Mouse (Mus musculus) CH12F3 (cell line): ENCODE data around the gene Olfr790.

Experiments used
- in situ Hi-C: fragments of 300-500 bp; cut with MboI; formaldehyde crosslinking; loops from 2 replicates; pipeline ENCODE4 v1.14.3; 2020; ENCODE audit warnings: low sequenced_read_pairs

The Olfr790 gene

DNA sequence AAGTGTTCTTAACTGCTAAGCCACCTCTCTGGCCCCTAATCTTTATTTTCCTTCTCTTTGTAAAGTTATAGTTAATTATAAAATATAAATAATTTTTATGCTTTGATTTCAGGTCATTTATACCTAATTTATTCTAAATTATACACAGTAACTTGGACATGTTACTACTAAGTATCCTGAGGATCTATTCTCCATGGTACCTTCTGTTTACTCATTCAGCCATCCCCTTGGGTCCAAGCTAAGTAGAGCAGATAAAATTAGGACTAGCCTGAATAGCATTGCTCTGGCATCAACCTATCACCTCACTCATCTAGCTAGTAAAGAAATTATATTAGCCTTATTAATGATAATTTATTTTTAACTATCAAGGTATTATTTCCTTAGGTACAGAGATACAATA lies at the start of gene Olfr790:
Gene Olfr790 (plus strand): TSS at position 301 of the 400 bp plus-strand sequence.
- in situ Hi-C loops = no loop called here

DNA sequence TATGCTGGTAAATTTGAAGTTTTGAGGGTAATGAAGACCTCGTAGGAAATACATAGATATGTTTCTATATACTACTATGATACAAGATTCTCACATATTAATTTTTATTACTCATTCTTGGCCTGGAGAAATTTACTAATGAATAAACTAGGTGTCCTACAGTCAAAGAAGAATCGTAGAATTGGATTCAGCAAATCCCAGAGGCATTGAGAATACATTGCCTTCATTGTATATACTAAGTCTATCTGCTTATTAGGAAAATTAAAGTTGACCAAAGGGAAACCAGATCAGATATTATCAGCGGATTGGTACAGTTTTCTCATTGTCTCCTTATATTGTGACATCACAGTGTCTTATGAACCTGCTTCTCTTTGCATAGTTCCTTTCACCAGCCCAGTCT lies 36.7 kb upstream of the Olfr790 start, which contains the start of gene Olfr787:
Gene Olfr787 (plus strand): TSS at position 301 of the 400 bp plus-strand sequence.
- in situ Hi-C loops = no loop called here

DNA sequence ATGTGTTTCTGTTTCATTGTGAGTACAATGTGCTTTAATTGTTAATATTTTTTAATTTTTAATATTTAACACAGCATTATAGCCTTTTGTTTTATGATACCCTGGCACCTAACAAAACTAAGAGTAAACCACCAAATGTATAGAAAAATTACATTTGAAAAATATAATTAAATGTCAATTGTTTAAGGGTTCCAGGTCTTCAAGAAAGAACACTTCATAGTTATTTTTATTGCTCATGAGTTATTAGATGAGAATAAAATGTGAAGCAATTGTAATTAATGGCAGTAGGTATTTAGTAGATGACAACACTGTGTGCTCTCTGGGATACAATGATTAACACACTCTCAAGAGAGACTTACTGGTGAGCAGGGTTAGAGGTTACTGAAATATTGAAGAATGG lies 27.6 kb upstream of the Olfr790 start, which contains the start of gene Olfr788:
Gene Olfr788 (plus strand): TSS at position 301 of the 400 bp plus-strand sequence.
- in situ Hi-C loops = no loop called here

DNA sequence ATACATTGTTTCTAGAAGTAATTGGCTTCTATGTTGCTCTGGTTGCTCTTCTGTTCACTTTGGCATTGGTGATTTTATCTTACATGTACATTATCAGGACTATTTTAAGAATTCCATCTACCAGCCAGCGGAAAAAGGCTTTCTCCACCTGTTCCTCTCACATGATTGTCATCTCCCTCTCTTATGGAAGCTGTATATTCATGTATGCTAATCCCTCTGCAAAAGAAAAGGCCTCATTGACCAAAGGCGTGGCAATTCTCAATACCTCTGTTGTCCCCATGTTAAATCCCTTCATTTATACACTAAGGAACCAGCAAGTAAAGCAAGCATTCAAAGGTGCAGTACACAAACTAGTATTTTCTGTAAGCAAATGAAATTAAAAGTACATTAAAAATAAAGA lies 25.0 kb upstream of the Olfr790 start:
- in situ Hi-C loops = no loop called here

DNA sequence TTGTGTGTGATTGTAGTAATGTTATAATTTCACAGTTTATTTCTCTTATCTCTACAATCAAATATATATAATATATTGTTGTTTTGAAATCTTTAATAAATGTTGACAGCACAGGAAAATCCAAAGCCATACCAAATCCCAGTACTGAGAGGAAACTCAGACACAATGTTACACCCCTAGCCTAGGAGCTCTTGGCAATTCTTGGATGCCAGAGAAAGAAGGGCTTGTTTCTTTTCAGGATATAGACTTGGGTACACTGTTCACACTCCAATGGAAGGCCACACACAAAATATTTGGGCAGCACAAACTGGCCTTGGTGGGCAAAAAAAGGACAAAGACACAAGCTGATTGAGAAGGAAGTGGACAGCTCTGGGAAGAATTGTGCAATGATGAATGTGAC lies 24.6 kb upstream of the Olfr790 start:
- in situ Hi-C loops = no loop called here

DNA sequence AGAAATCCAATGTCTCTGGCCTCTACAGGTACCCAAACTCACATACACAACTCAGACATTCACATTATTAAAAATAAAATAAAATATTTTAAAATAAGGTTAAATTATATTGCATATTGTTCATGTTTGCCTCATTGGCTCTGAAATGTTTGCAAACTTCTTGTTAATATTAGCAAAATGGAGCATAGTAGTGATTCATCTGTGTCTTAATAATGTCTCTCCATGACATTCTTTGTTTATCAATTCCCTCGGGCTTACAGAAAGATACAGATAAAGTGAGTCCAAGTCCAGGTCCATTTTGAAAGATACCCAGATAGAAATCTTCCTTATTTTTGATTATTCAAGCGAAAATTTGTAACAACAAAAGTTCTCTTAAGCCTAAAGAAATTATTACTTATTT lies 13.8 kb upstream of the Olfr790 start, which contains the start of gene Olfr789:
Gene Olfr789 (plus strand): TSS at position 301 of the 400 bp plus-strand sequence.
- in situ Hi-C loops = no loop called here

DNA sequence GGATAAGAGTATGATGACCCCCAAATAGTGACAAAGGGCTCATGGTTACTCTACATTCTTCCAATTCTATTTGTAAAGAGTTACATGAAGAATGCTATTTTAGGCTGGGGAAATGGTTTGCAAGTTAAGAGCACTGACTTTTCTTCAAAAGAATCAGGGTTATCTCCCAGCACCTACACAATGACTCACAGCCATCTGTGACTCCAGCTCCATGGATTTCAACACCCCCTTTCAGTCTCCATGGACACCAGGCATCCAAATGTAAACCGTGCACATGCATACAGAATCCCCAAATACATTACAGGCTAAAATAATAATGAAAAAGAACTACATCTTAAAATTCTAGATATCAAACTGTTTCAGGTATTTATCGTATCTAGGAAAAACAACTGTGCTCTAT lies 8.2 kb upstream of the Olfr790 start:
- in situ Hi-C loops = no loop called here

DNA sequence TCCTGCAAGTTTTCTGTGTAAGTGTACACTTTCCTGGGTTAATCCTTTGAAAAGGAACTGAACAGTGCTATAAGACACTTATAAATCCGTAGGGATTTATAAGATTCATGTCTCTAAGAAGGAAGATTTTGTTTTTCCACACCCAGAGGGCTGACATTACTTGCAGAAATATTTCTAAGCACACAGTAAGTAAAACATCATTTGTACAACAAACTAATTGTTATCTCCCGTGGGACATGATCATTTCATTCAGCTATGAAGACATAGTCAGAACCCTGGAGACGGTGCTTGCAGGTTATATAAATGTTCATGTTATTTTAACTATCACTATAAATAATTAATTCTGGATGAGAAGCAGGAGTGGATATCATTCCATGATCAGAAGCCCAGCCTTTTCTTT lies 23.2 kb downstream of the Olfr790 start, which contains the start of gene Olfr791:
Gene Olfr791 (plus strand): TSS at position 301 of the 400 bp plus-strand sequence.
- in situ Hi-C loops = no loop called here

DNA sequence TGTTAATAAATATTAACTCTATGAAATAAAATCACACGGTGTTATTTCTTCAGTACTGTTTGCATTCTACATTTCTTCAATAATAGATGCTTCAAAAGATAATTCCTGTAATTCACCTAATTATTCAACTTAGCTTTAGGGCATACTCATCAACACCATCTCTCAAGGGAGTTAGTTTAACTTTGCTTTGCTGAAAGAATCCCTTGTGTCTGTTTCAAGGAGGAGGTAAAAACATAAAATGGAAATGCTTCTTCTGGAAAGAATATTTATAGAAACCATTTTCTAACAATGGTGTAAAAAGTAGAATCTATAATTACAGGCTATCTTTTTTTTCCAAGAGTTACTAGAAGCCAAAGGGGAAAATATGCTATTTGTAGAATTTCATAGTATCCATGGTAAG lies 40.6 kb downstream of the Olfr790 start, which contains the start of gene Olfr792:
Gene Olfr792 (plus strand): TSS at position 301 of the 400 bp plus-strand sequence.
- in situ Hi-C loops = no loop called here

DNA sequence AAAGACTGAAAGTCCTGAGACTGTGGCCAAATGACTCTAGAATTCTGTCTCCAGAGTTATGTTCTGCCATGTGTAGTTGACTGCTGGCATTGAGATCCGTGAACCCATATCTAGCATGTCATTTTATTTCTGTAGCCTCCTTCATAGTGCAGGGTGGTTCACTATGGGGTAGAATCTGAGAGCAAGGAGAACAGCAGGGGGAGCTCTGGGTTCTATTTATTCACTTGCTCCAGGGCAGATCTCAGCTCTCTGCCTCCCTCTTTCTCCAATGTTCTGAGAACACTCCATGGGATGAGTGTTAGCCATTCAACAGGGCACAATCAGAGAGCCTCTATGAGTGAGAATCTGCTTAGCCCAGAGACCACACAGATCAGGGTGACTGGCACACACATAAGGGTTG lies 51.1 kb downstream of the Olfr790 start:
- in situ Hi-C loops = no loop called here
